8 mouse cellular contexts compared by ENCODE assay signal in the genomic region with DNA sequence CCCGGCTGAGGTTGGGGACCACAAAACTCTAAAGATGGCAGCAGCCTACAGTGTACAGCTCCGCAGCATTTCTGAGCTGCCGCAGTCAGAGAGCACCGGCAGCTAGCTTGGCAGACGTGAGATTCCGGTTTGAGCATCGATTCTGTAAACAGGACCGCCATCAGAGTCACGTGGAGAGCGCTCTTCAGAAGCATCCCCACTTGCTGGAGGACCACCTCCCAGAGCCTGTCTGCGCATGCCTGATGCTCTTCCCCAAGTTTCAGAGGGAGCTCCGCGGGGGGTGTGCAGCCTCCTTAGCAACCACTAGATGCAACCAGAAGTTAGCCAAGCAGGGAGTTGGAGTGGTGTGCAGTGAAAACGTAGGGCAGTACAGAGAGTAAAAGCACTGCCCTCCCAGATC. TPM values are rescaled to one million over a fixed set of nuclear protein-coding genes. Genes with fewer than 3 reads are reported as not detected.
DNase-seq lines count a peak whose midpoint lies in the region; ATAC-seq lines count a peak whose summit lies in the region.

No protein-coding gene starts in this region.

- H3K27me3 ChIP-seq in megakaryocyte, embryonic 14.5 days (replicated peaks) = peaks cover 19% of the 10 kb centered on the region

- H3K4me1 ChIP-seq in megakaryocyte, embryonic 14.5 days = peaks cover 28% of the 10 kb centered on the region

- peak; percentile 44 to 48 for DNase-seq in frontal cortex, postnatal 36 days (ENCODE audit: low spot score in 2 of 2)
- peak; percentile 41 to 67 for DNase-seq in layer of hippocampus, adult 18-20 months (ENCODE audit: low spot score in 2 of 2)
- peak; percentile 67 for DNase-seq in lung, postnatal 10 days
- DNase-seq in right cerebral cortex, postnatal 36 days (ENCODE audit: low spot score in 2 of 2) = peak; percentile 28 to 29
- DNase-seq in urinary bladder, postnatal 25 days (ENCODE audit: low spot score) = no peak
- no peak for DNase-seq in adrenal gland, adult (ENCODE audit: inconsistent age in 2 of 2, low spot score in 1 of 2)

- no peaks in the 10 kb centered on the region for H3K9me3 ChIP-seq in megakaryocyte, embryonic 14.5 days

- ATAC-seq in megakaryocyte, adult 5-6 weeks (ENCODE audit: poor library complexity, severe bottlenecking) = no peak

- H3K4me3 ChIP-seq in megakaryocyte, embryonic 14.5 days (replicated peaks) = peak overlapping the region; percentile 25

- no peaks in the 10 kb centered on the region for H3K36me3 ChIP-seq in megakaryocyte, embryonic 14.5 days (replicated peaks; ENCODE audit: low read length)

RNA-seq across cellular contexts. Expression of a gene that starts 52.7 kb away (rescaled TPM):
- polyA plus RNA-seq in megakaryocyte, embryonic 14.5 days (2012; ENCODE audit: insufficient read depth, low replicate concordance) = 52.8 and 186 TPM in 2 replicates
- 12.3 and 12.7 TPM in 2 replicates for total RNA-seq in megakaryocyte, adult 5-6 weeks (2015)
- total RNA-seq in megakaryocyte, adult 5-6 weeks (2017) = 14.6 and 18.0 TPM in 2 replicates
- total RNA-seq in layer of hippocampus, adult 18-20 months (2021) = 10 to 100 TPM; 58.1 to 63.0 TPM

Comparison
In these comparisons a context has a peak if more than half of its experiments do, and no peak if none do; other contexts are left out.
1. DNase-seq: peak in frontal cortex, postnatal 36 days (2 of 2), layer of hippocampus, adult 18-20 months (2 of 2), lung, postnatal 10 days (single experiment) and right cerebral cortex, postnatal 36 days (2 of 2); none in urinary bladder, postnatal 25 days (single experiment) and adrenal gland, adult (0 of 2).